Mouse (Mus musculus): ENCODE measurements around the gene Nt5c3b. TPM values are rescaled to one million over a fixed set of nuclear protein-coding genes. Genes with fewer than 3 reads are reported as not detected.

Nt5c3b gene
- polyA plus RNA-seq, 1 experiment from 2014 or later: 167 TPM

DNA sequence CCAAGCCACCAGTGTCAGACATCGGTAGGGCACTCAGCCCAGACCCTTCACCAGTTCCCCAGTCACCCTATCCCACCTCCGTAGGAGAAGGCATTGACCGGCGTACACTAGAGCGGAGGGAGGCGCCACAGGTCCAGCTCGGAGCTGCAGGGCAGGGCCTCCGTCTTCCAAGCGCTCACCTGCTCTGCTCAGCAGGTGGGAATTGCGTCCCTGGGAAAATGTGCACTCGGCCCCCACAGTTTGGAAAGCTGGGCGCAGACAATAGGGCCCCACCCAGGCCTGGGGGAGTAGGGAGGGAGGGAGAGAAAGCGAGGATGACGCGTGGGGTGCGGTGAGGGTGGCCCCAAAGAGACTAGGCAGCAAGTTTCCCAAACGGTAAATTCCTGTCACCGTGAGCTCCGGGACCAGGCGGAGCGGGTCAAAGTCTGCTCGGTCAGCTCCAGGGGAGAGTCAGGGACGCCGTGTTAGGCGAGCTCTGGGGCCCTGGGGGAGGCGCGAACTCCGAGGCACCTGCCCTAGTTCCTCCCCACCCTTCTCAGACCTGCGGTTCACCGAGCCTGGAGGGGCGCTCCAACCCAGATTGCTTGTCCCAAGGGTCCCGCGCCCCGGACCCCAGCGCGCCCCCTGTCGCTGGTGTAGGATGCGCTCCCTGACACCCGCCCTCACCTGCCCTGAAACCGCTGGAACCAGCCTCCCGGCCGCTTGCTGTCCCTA lies 44.6 kb downstream of the Nt5c3b start:
- Histone ChIP-seq H3K4me1 (peaks cover 50% of the 10 kb centered on the region), H3K36me3 (no peaks in the 10 kb centered on the region), H3K9ac (peak overlapping the region; percentile 81), H3K9me3 (no peaks in the 10 kb centered on the region), H3K27me3 (no peaks in the 10 kb centered on the region), H3K4me2 (peak overlapping the region; percentile 85), H3K27ac (peak overlapping the region; percentile 65), H3K4me3 (peak overlapping the region; percentile 66)
- WGBS: 2% methylated on average over 42 of the region's 42 CpGs
- peak; percentile 4; the same call in 1 of the 2 replicates for ATAC-seq (ENCODE audit: insufficient number of reproducible peaks, insufficient read depth, low FRiP score, low TSS enrichment, low read depth)

- 23% methylated on average over 17 of the region's 17 CpGs for WGBS
Observed at GRCm38 (mm10) chr11:100395861-100396631, 45.6 kb downstream of the Nt5c3b start.

DNA sequence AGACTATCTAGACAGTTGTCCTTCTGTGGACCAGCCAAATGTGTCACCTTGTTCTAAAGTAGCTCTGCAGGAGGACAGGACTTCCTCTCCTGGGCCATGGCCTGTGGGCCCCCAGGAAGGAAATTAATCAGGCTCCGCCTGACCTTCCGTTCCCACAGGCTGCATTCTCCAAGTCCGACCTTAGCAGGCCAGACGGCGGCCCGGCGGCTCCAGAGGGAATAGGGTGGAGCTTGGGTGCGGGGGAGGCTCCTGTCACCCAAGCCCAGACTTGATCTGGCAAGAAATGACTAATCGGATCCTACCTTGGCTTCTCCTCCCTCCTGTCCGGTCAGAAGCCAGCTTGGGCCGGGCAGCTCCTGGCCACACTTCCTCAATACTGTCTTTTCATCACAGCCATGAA lies 46.4 kb downstream of the Nt5c3b start:
- Histone ChIP-seq H3K27me3 (no peaks in the 10 kb centered on the region), H3K9ac (peak overlapping the region; percentile 16; the same call in 1 of the 2 replicates), H3K27ac (0 out of 2 replicates have a peak overlapping the region, but pooled peaks have one; percentile 33), H3K36me3 (no peaks in the 10 kb centered on the region), H3K4me1 (peaks cover 55% of the 10 kb centered on the region), H3K4me2 (peak overlapping the region; percentile 85), H3K9me3 (no peaks in the 10 kb centered on the region), H3K4me3 (peak overlapping the region; percentile 66)
- 25% methylated on average over 11 of the region's 11 CpGs for WGBS
- ATAC-seq (ENCODE audit: insufficient number of reproducible peaks, insufficient read depth, low FRiP score, low TSS enrichment, low read depth): no peak

More at GRCm38 (mm10) chr11:100395861-100396631, 45.6 kb downstream of the Nt5c3b start:
- ATAC-seq (ENCODE audit: insufficient number of reproducible peaks, insufficient read depth, low FRiP score, low TSS enrichment, low read depth): no peak
- Histone ChIP-seq H3K36me3 (no peaks in the 10 kb centered on the region), H3K9ac (peak overlapping the region; percentile 81), H3K4me1 (peaks cover 53% of the 10 kb centered on the region), H3K4me2 (peak overlapping the region; percentile 85), H3K27me3 (no peaks in the 10 kb centered on the region), H3K4me3 (peak overlapping the region; percentile 66), H3K27ac (peak overlapping the region; percentile 65), H3K9me3 (no peaks in the 10 kb centered on the region)

- peaks cover 54% of the 10 kb centered on the region for H3K4me1 ChIP-seq
- peak overlapping the region; percentile 85 for H3K4me2 ChIP-seq
- 0 out of 2 replicates have a peak overlapping the region, but pooled peaks have one; percentile 1 for H3K27ac ChIP-seq
- no peaks in the 10 kb centered on the region for H3K9me3 ChIP-seq
- 0 out of 2 replicates have a peak overlapping the region, but pooled peaks have one; percentile 66 for H3K4me3 ChIP-seq
- H3K9ac ChIP-seq: no peak overlapping the region
- ATAC-seq (ENCODE audit: insufficient number of reproducible peaks, insufficient read depth, low FRiP score, low TSS enrichment, low read depth): no peak
- WGBS: 77% methylated on average over 5 of the region's 5 CpGs
- no peaks in the 10 kb centered on the region for H3K36me3 ChIP-seq
- no peaks in the 10 kb centered on the region for H3K27me3 ChIP-seq
Observed at GRCm38 (mm10) chr11:100394353-100395074, 47.1 kb downstream of the Nt5c3b start.

- H3K27me3 ChIP-seq: no peaks in the 10 kb centered on the region
- no peak overlapping the region for H3K27ac ChIP-seq
- no peak for ATAC-seq (ENCODE audit: insufficient number of reproducible peaks, insufficient read depth, low FRiP score, low TSS enrichment, low read depth)
- H3K9ac ChIP-seq: no peak overlapping the region
- H3K4me2 ChIP-seq: 0 out of 2 replicates have a peak overlapping the region, but pooled peaks have one; percentile 5
- H3K4me1 ChIP-seq: peaks cover 51% of the 10 kb centered on the region
- 73% methylated on average over 7 of the region's 7 CpGs for WGBS
- no peaks in the 10 kb centered on the region for H3K9me3 ChIP-seq
- H3K36me3 ChIP-seq: no peaks in the 10 kb centered on the region
- H3K4me3 ChIP-seq: no peak overlapping the region
Observed at GRCm38 (mm10) chr11:100393733-100394132, 47.9 kb downstream of the Nt5c3b start.

- no peak overlapping the region for H3K9ac ChIP-seq
- no peaks in the 10 kb centered on the region for H3K27me3 ChIP-seq
- ATAC-seq (ENCODE audit: insufficient number of reproducible peaks, insufficient read depth, low FRiP score, low TSS enrichment, low read depth): no peak
- H3K36me3 ChIP-seq: no peaks in the 10 kb centered on the region
- H3K4me3 ChIP-seq: no peak overlapping the region
- WGBS: 84% methylated on average over 5 of the region's 5 CpGs
- H3K4me1 ChIP-seq: peaks cover 59% of the 10 kb centered on the region
- H3K9me3 ChIP-seq: no peaks in the 10 kb centered on the region
- H3K4me2 ChIP-seq: no peak overlapping the region
- no peak overlapping the region for H3K27ac ChIP-seq
Observed at GRCm38 (mm10) chr11:100392958-100393357, 48.6 kb downstream of the Nt5c3b start.

GRCm38 (mm10) chr11:100391884-100392345 lies 49.7 kb downstream of the Nt5c3b start:
- H3K4me2 ChIP-seq: no peak overlapping the region
- no peaks in the 10 kb centered on the region for H3K27me3 ChIP-seq
- H3K4me3 ChIP-seq: no peak overlapping the region
- no peaks in the 10 kb centered on the region for H3K9me3 ChIP-seq
- peaks cover 64% of the 10 kb centered on the region for H3K4me1 ChIP-seq
- no peaks in the 10 kb centered on the region for H3K36me3 ChIP-seq
- 85% methylated on average over 7 of the region's 7 CpGs for WGBS
- H3K9ac ChIP-seq: no peak overlapping the region
- H3K27ac ChIP-seq: no peak overlapping the region
- ATAC-seq (ENCODE audit: insufficient number of reproducible peaks, insufficient read depth, low FRiP score, low TSS enrichment, low read depth): no peak

- WGBS: 66% methylated on average over 9 of the region's 9 CpGs
- no peak overlapping the region for H3K4me2 ChIP-seq
- no peak overlapping the region for H3K9ac ChIP-seq
- H3K27ac ChIP-seq: no peak overlapping the region
- no peak; the same call in 1 of the 2 replicates for ATAC-seq (ENCODE audit: insufficient number of reproducible peaks, insufficient read depth, low FRiP score, low TSS enrichment, low read depth)
- no peaks in the 10 kb centered on the region for H3K9me3 ChIP-seq
- no peaks in the 10 kb centered on the region for H3K27me3 ChIP-seq
- no peak overlapping the region for H3K4me3 ChIP-seq
- no peaks in the 10 kb centered on the region for H3K36me3 ChIP-seq
- H3K4me1 ChIP-seq: peaks cover 64% of the 10 kb centered on the region
Observed at GRCm38 (mm10) chr11:100391081-100391883, 50.3 kb downstream of the Nt5c3b start.

- Histone ChIP-seq H3K4me3 (no peak overlapping the region), H3K9me3 (no peaks in the 10 kb centered on the region), H3K4me1 (peaks cover 51% of the 10 kb centered on the region), H3K27me3 (no peaks in the 10 kb centered on the region), H3K9ac (0 out of 2 replicates have a peak overlapping the region, but pooled peaks have one; percentile 7), H3K27ac (0 out of 2 replicates have a peak overlapping the region, but pooled peaks have one; percentile 29), H3K36me3 (peaks cover 11% of the 10 kb centered on the region), H3K4me2 (no peak overlapping the region)
- 48% methylated on average over 8 of the region's 8 CpGs for WGBS
- no peak for ATAC-seq (ENCODE audit: insufficient number of reproducible peaks, insufficient read depth, low FRiP score, low TSS enrichment, low read depth)
Observed at GRCm38 (mm10) chr11:100389931-100390445, 51.6 kb downstream of the Nt5c3b start.

GRCm38 (mm10) chr11:100388588-100388987 lies 53.0 kb downstream of the Nt5c3b start:
- 67% methylated on average over 6 of the region's 6 CpGs for WGBS
- no peak overlapping the region for H3K4me3 ChIP-seq
- H3K4me1 ChIP-seq: peaks cover 40% of the 10 kb centered on the region
- H3K27me3 ChIP-seq: no peaks in the 10 kb centered on the region
- peak overlapping the region; percentile 49; the same call in 1 of the 2 replicates for H3K9ac ChIP-seq
- no peaks in the 10 kb centered on the region for H3K9me3 ChIP-seq
- H3K27ac ChIP-seq: peak overlapping the region; percentile 81
- no peak for ATAC-seq (ENCODE audit: insufficient number of reproducible peaks, insufficient read depth, low FRiP score, low TSS enrichment, low read depth)
- peak overlapping the region; percentile 38 for H3K4me2 ChIP-seq
- H3K36me3 ChIP-seq: peaks cover 23% of the 10 kb centered on the region
